Mouse (Mus musculus) cerebellum, adult 2 months (tissue): Measurements from ENCODE around the gene Acp2. TPM values are rescaled to one million over a fixed set of nuclear protein-coding genes. Genes with fewer than 3 reads are reported as not detected.
"Not testable (repeated sequence)": the region's sequence is repeated elsewhere in the genome, so short reads cannot be mapped to it uniquely, and the experiment has no call there.

Experiments used
- DNase-seq, 2 experiments: peaks; one replicate each; pipeline ENCODE4 v3.0.0; 2021
- H3K27ac ChIP-seq: fragments of 200-500 bp; 2 replicates; pipeline ENCODE4 v1.5.1; 2012; ENCODE audit warnings: low read length, control low read depth, inconsistent platforms; ENCODE audit not compliant: insufficient read depth
- H3K27me3 ChIP-seq: fragments of 200-500 bp; 2 replicates; pipeline ENCODE4 v1.6.1; 2012; ENCODE audit warnings: inconsistent platforms, mild to moderate bottlenecking, low read length, moderate library complexity; ENCODE audit not compliant: control insufficient read depth, insufficient read depth
- H3K4me1 ChIP-seq: fragments of 200-500 bp; 2 replicates; pipeline ENCODE4 v1.6.1; 2011; ENCODE audit warnings: low read length; ENCODE audit not compliant: control insufficient read depth, insufficient read depth
- H3K4me3 ChIP-seq: fragments of 200-500 bp; replicated peaks from 2 replicates; pipeline ENCODE3; 2011; ENCODE audit warnings: mild to moderate bottlenecking, low read depth, low read length, control low read depth; ENCODE audit not compliant: insufficient read depth
- CTCF ChIP-seq: fragments of 200-500 bp; IDR thresholded peaks from 2 replicates; pipeline ENCODE4 v1.5.1; 2011; ENCODE audit warnings: low read depth, mild to moderate bottlenecking, control low read depth, low read length, moderate library complexity, borderline replicate concordance; ENCODE audit not compliant: insufficient read depth
- POLR2A ChIP-seq: fragments of 200-500 bp; IDR thresholded peaks from 2 replicates; pipeline ENCODE4 v1.6.1; 2011; ENCODE audit warnings: low read length, control low read depth, borderline replicate concordance; ENCODE audit not compliant: insufficient read depth
- WGBS: fragments of 180-500 bp; shearing (Covaris S2); methylation state at CpG from one replicate; pipeline ENCODE4 v1.1.7; 2018; 5-methylcytosine and 5-hydroxymethylcytosine counted together
- polyA plus RNA-seq: library from polyadenylated mRNA; depleted of rRNA; stranded (reverse); fragments of >200 nt; gene quantifications from 2 replicates; pipeline ENCODE4 v1.2.3, GENCODE M21; 2012

The Acp2 gene
- polyA plus RNA-seq, 1 experiment, result 35.9 TPM

DNA sequence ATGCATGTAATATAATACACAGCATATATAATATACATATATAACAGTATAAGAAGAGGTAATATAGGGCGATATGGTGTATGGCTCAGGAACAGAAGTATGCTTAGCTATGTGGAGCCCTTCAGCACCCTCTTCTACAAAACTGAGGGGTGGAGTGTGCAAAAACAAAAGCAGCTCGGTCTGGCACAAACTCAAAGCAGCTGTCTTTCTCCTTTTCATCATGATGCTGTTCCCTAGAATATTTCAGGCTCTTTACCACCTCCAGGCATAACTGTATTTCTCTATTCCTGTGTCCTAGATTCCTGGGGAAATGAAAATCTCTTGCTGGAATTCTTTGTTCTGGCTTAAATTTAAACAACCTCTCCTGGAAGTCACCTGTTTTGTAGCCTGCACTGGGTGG, 27.1 kb downstream of the Acp2 start:
- WGBS, result 71% methylated on average over 2 of the region's 2 CpGs
- no peak overlapping the region for H3K27ac ChIP-seq
- no peaks in the 10 kb centered on the region for H3K4me1 ChIP-seq
- no peak for TF ChIP-seq CTCF
- no peak for TF ChIP-seq POLR2A
- no peaks in the 10 kb centered on the region for H3K27me3 ChIP-seq
- DNase-seq, result no peak
- H3K4me3 ChIP-seq, result no peak overlapping the region

GRCm38 (mm10) chr2:91236601-91237510, 34.2 kb downstream of the Acp2 start, which contains the start of gene Ddb2:
TSS of gene Ddb2 (minus strand) at chr2:91236982.
- peak within 1 kb of the TSS; percentile 76 for H3K4me3 ChIP-seq
- no peaks in the 10 kb centered on the region for H3K4me1 ChIP-seq
- no peaks in the 10 kb centered on the region for H3K27me3 ChIP-seq
- peak within 1 kb of the TSS; percentile 56 for H3K27ac ChIP-seq
- DNase-seq, result peak; percentile 89 to 92
- 1% methylated on average over 48 of the region's 48 CpGs for whole genome bisulfite sequencing
- no peak for TF ChIP-seq CTCF
- TF ChIP-seq POLR2A, result peak; percentile 54; the same call in 1 of the 2 replicates

GRCm38 (mm10) chr2:91237511-91238080, 34.9 kb downstream of the Acp2 start:
- H3K27me3 ChIP-seq, H3K4me1 ChIP-seq, H3K27ac ChIP-seq: not testable (repeated sequence)
- WGBS, result 22% methylated on average over 4 of the region's 4 CpGs
- peak in 1 of 2 experiments; percentile 40 for DNase-seq
- peak overlapping the region; percentile 76 for H3K4me3 ChIP-seq
- peak; percentile 35; the same call in 1 of the 2 replicates for TF ChIP-seq CTCF

DNA sequence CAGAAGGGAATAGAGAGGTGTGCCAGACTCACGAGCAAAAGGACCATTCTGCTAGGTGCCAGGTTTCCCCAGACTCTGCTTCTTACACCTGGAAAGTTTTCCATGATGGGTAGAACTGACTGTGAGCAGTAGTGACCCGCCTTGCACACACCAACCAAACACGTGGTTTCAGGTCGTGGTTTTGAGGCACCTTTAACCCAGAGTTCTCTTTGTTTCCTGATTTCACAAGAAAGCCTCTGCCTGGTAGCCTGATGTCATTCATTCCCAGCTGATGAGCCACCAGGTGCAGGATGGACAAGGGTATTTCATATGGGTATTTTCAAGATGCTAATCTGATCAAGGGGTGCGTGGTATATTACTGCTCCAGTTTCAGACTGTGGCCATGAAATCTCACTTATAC, 39.9 kb downstream of the Acp2 start:
- H3K4me3 ChIP-seq, result no peak overlapping the region
- no peak for DNase-seq
- no peak overlapping the region for H3K27ac ChIP-seq
- no peaks in the 10 kb centered on the region for H3K27me3 ChIP-seq
- no peak for TF ChIP-seq POLR2A
- TF ChIP-seq CTCF, result no peak
- H3K4me1 ChIP-seq, result peaks cover 7% of the 10 kb centered on the region; the same call in 1 of the 2 replicates
- WGBS, result 74% methylated on average over 5 of the region's 5 CpGs

DNA sequence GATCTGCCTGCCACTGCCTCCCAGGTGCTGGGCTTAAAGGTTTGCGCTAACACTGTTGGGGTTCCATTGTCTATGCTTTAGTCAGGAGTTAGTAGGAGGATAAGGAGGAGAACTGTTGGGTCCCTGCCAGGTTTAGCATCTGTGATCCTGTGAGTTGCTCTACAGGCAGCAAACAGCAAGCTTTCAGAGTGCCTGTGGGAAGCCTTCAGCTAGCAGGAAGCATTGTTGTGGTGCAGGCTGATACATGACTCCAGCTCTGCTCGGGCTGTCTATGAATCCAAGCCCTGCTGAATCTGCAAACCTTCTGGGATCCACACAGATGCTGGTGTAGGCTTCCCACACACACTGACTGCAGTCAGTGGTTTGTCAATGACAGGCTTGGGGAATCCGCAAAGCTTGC, 40.7 kb downstream of the Acp2 start:
- WGBS, result 45% methylated on average over 3 of the region's 3 CpGs
- Histone ChIP-seq H3K4me1 (peaks cover 7% of the 10 kb centered on the region; the same call in 1 of the 2 replicates), H3K27me3 (no peaks in the 10 kb centered on the region), H3K4me3 (no peak overlapping the region), H3K27ac (no peak overlapping the region)
- peak; percentile 43 to 60 for DNase-seq
- TF ChIP-seq POLR2A (no peak), CTCF (no peak)

DNA sequence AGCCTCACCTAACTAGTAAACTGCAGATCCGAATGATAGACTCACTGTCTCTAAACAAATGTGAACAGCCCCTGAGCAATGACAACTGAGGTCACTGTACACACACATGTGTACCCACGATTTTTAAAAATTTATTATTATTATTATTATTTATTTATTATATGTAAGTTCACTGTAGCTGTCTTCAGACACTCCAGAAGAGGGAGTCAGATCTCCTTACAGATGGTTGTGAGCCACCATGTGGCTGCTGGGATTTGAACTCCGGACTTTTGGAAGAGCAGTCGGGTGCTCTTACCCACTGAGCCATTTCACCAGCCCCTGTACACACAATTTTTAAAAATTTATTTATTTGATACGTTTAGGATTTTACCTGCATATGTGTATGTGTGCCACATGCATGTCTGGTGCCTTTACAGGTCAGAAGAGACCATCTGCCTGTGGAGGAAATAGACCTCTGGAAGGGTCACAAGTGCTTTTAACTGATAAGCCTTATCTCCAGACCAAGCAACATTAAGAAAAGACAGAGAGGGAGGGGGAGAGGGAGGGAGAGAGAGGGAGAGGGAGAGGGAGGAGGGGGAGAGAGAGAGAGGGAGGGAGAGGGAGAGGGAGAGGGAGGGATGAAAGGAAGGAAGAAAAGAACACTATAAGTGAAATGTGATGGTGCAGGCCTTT, 42.0 kb downstream of the Acp2 start:
- Histone ChIP-seq H3K4me3 (no peak overlapping the region), H3K27ac (no peak overlapping the region), H3K27me3 (no peaks in the 10 kb centered on the region), H3K4me1 (peaks cover 7% of the 10 kb centered on the region; the same call in 1 of the 2 replicates)
- TF ChIP-seq POLR2A (no peak), CTCF (no peak)
- 85% methylated on average over 5 of the region's 5 CpGs for WGBS
- DNase-seq, result no peak

DNA sequence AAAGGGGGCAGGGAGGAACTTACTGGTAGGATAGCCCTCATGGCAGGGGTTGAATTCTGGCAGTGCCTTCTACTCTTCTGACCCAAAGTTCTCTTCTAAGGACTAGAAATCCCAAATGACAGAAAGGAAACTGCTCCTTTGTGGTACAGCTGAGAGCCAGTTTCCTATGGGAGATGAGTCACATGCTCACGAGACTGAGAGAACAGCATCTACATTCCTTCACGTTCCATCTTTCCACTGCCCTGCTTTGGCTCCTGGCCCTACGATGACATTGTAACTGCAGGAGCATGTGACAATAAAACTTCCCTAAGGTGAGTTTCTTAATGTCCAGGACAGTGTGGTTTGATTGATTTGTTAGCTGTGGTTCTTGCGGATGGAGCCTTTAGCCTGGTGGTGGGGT, 45.7 kb downstream of the Acp2 start:
- Histone ChIP-seq H3K4me1 (peaks cover 3% of the 10 kb centered on the region; the same call in 1 of the 2 replicates), H3K4me3 (no peak overlapping the region), H3K27me3 (no peaks in the 10 kb centered on the region), H3K27ac (no peak overlapping the region)
- TF ChIP-seq CTCF, result no peak
- TF ChIP-seq POLR2A, result no peak
- DNase-seq, result no peak
- WGBS, result 82% methylated on average over 4 of the region's 4 CpGs

GRCm38 (mm10) chr2:91252001-91252400, 49.3 kb downstream of the Acp2 start:
- 77% methylated on average over 4 of the region's 4 CpGs for WGBS
- Histone ChIP-seq H3K4me1 (peaks cover 3% of the 10 kb centered on the region; the same call in 1 of the 2 replicates), H3K4me3 (no peak overlapping the region), H3K27me3 (no peaks in the 10 kb centered on the region), H3K27ac (no peak overlapping the region)
- TF ChIP-seq CTCF (no peak), POLR2A (no peak)
- no peak for DNase-seq
